Mouse (Mus musculus) ES-Bruce4 (cell line): ENCODE measurements around the gene Polr1d. TPM values are rescaled to one million over a fixed set of nuclear protein-coding genes. Genes with fewer than 3 reads are reported as not detected.

Source experiments
- H3K27ac ChIP-seq: 2 replicates; pipeline ENCODE4 v1.5.1; 2012; ENCODE audit warnings: low read length, inconsistent platforms; ENCODE audit not compliant: insufficient read depth
- H3K27me3 ChIP-seq: 2 replicates; pipeline ENCODE4 v1.6.1; 2012; ENCODE audit warnings: mild to moderate bottlenecking, low read length, inconsistent platforms; ENCODE audit not compliant: control insufficient read depth, poor library complexity, insufficient read depth, severe bottlenecking
- H3K36me3 ChIP-seq: 2 replicates; pipeline ENCODE4 v1.6.1; 2012; ENCODE audit warnings: inconsistent platforms, mild to moderate bottlenecking, low read length, moderate library complexity; ENCODE audit not compliant: control insufficient read depth, poor library complexity, insufficient read depth, severe bottlenecking
- H3K4me1 ChIP-seq: one replicate; pipeline ENCODE4 v1.8.1; 2011; ENCODE audit warnings: low read length; ENCODE audit not compliant: control insufficient read depth, insufficient read depth
- H3K4me3 ChIP-seq: 2 replicates; pipeline ENCODE4 v1.5.1; 2011; ENCODE audit warnings: low read depth, mild to moderate bottlenecking, low read length
- H3K9ac ChIP-seq: 2 replicates; pipeline ENCODE4 v1.6.1; 2012; ENCODE audit warnings: low read depth, mild to moderate bottlenecking, inconsistent platforms; ENCODE audit not compliant: poor library complexity, severe bottlenecking
- H3K9me3 ChIP-seq: replicated peaks from 2 replicates; pipeline ENCODE4 v1.6.1; 2012; ENCODE audit warnings: mild to moderate bottlenecking, low read length, inconsistent platforms; ENCODE audit not compliant: control insufficient read depth, poor library complexity, insufficient read depth, severe bottlenecking
- CTCF ChIP-seq: IDR thresholded peaks from one replicate; pipeline ENCODE4 v1.8.1; 2011; ENCODE audit warnings: low read depth, low read length
- EP300 ChIP-seq: IDR thresholded peaks from 2 replicates; pipeline ENCODE4 v1.6.1; 2011; ENCODE audit warnings: low read depth, low read length; ENCODE audit not compliant: insufficient read depth
- POLR2A ChIP-seq: IDR thresholded peaks from one replicate; pipeline ENCODE4 v1.8.1; 2011; ENCODE audit warnings: low read length; ENCODE audit not compliant: insufficient read depth
- polyA plus RNA-seq: library from polyadenylated mRNA; stranded (reverse); fragments of >200 nt; gene quantifications from 2 replicates; pipeline ENCODE4 v1.2.4, GENCODE M21; 2011; ENCODE audit warnings: low read depth; ENCODE audit not compliant: missing spikeins, insufficient read depth, insufficient read length

The Polr1d gene
- polyA plus RNA-seq, 1 experiment = 149 TPM

GRCm38 (mm10) chr5:147100180-147100579 lies 23.3 kb downstream of the Polr1d start:
- Histone ChIP-seq H3K4me1 (no peaks in the 10 kb centered on the region), H3K36me3 (peaks cover 4% of the 10 kb centered on the region), H3K9ac (no peak overlapping the region), H3K27ac (no peak overlapping the region), H3K9me3 (no peaks in the 10 kb centered on the region), H3K4me3 (no peak overlapping the region), H3K27me3 (no peaks in the 10 kb centered on the region)
- no peak for TF ChIP-seq POLR2A
- TF ChIP-seq EP300 = no peak
- no peak for TF ChIP-seq CTCF

GRCm38 (mm10) chr5:147102295-147102694 lies 25.4 kb downstream of the Polr1d start:
- TF ChIP-seq CTCF (no peak), POLR2A (no peak), EP300 (no peak)
- H3K27ac ChIP-seq = no peak overlapping the region
- H3K36me3 ChIP-seq = peaks cover 7% of the 10 kb centered on the region
- no peaks in the 10 kb centered on the region for H3K4me1 ChIP-seq
- no peak overlapping the region for H3K4me3 ChIP-seq
- H3K27me3 ChIP-seq = no peaks in the 10 kb centered on the region
- H3K9ac ChIP-seq = no peak overlapping the region
- no peaks in the 10 kb centered on the region for H3K9me3 ChIP-seq

GRCm38 (mm10) chr5:147107276-147107675 lies 30.4 kb downstream of the Polr1d start:
- H3K9ac ChIP-seq = no peak overlapping the region
- no peaks in the 10 kb centered on the region for H3K9me3 ChIP-seq
- H3K27ac ChIP-seq = no peak overlapping the region
- H3K4me3 ChIP-seq = no peak overlapping the region
- H3K4me1 ChIP-seq = no peaks in the 10 kb centered on the region
- H3K36me3 ChIP-seq = peaks cover 7% of the 10 kb centered on the region
- no peaks in the 10 kb centered on the region for H3K27me3 ChIP-seq
- no peak for TF ChIP-seq CTCF
- no peak for TF ChIP-seq POLR2A
- TF ChIP-seq EP300 = no peak

GRCm38 (mm10) chr5:147108861-147109591 lies 32.2 kb downstream of the Polr1d start:
- TF ChIP-seq POLR2A (no peak), EP300 (no peak), CTCF (no peak)
- no peak overlapping the region for H3K4me3 ChIP-seq

GRCm38 (mm10) chr5:147114738-147115137 lies 37.9 kb downstream of the Polr1d start:
- H3K9me3 ChIP-seq = no peaks in the 10 kb centered on the region
- TF ChIP-seq EP300 (no peak), CTCF (peak; percentile 12)
- H3K4me1 ChIP-seq = no peaks in the 10 kb centered on the region
- no peaks in the 10 kb centered on the region for H3K27me3 ChIP-seq
- H3K36me3 ChIP-seq = no peaks in the 10 kb centered on the region
- no peak overlapping the region for H3K9ac ChIP-seq
- H3K27ac ChIP-seq = no peak overlapping the region
- no peak overlapping the region for H3K4me3 ChIP-seq

More at GRCm38 (mm10) chr5:147108861-147109591, 32.2 kb downstream of the Polr1d start:
- Histone ChIP-seq H3K9ac (no peak overlapping the region), H3K27ac (no peak overlapping the region), H3K4me1 (no peaks in the 10 kb centered on the region), H3K27me3 (no peaks in the 10 kb centered on the region), H3K9me3 (no peaks in the 10 kb centered on the region), H3K36me3 (peaks cover 7% of the 10 kb centered on the region)

- Histone ChIP-seq H3K4me1 (no peaks in the 10 kb centered on the region), H3K27me3 (no peaks in the 10 kb centered on the region), H3K27ac (no peak overlapping the region), H3K36me3 (no peaks in the 10 kb centered on the region), H3K9me3 (no peaks in the 10 kb centered on the region), H3K9ac (no peak overlapping the region), H3K4me3 (no peak overlapping the region)
- TF ChIP-seq EP300 = no peak
- no peak for TF ChIP-seq POLR2A
- TF ChIP-seq CTCF = peak; percentile 48
These were observed 38.8 kb downstream of the Polr1d start for GRCm38 (mm10) chr5:147115631-147116030.
